ENCODE assay signal across 15 mouse cellular contexts in genomic region chr7:109027721-109028120, GRCm38 (mm10). TPM values are rescaled to one million over a fixed set of nuclear protein-coding genes. Genes with fewer than 3 reads are reported as not detected.
DNase-seq lines count a peak whose midpoint lies in the region; ATAC-seq lines count a peak whose summit lies in the region.
"Had no signal": no experiment of that assay in that cellular context is flagged by ENCODE, and none has a peak within 500 bp of the region (broad histone marks: within the 10 kb centered on the region; RNA-seq: fewer than 3 reads in every experiment).

No protein-coding gene starts in this region.

- peak; percentile 17 to 31 for DNase-seq in cerebellum, postnatal 25 days
- no peak for DNase-seq in hindbrain, embryonic 11.5 days (ENCODE audit: low spot score)
- DNase-seq in limb, embryonic 10.5 days (ENCODE audit: low spot score), result no peak
- DNase-seq in right cerebral cortex, adult 18-20 months, result no peak
- DNase-seq: cerebellum, adult 11-12 months; heart, adult 2 months; kidney, adult 11 months; liver, embryonic 13.5 days had no signal

- H3K4me1 ChIP-seq in hindbrain, embryonic 13.5 days (replicated peaks), result no peaks in the 10 kb centered on the region
- no peaks in the 10 kb centered on the region for H3K4me1 ChIP-seq in hindbrain, embryonic 11.5 days (replicated peaks; ENCODE audit: control insufficient read depth, insufficient read depth, low read length)
- no peaks in the 10 kb centered on the region for H3K4me1 ChIP-seq in limb, embryonic 12.5 days (replicated peaks)
- no peaks in the 10 kb centered on the region for H3K4me1 ChIP-seq in limb, embryonic 10.5 days
- H3K4me1 ChIP-seq in hindbrain, embryonic 16.5 days (ENCODE audit: control insufficient read depth, insufficient read depth, low read depth, low read length), result no peaks in the 10 kb centered on the region
- H3K4me1 ChIP-seq: limb, embryonic 13.5 days; liver, embryonic 13.5 days had no signal

- H3K36me3 ChIP-seq in hindbrain, embryonic 13.5 days, result peaks cover 90% of the 10 kb centered on the region
- H3K36me3 ChIP-seq in hindbrain, embryonic 11.5 days (ENCODE audit: control insufficient read depth, insufficient read depth, low read length), result no peaks in the 10 kb centered on the region
- 0 out of 2 replicates have a peak, but pooled peaks cover 5% of the 10 kb centered on the region for H3K36me3 ChIP-seq in limb, embryonic 12.5 days
- no peaks in the 10 kb centered on the region for H3K36me3 ChIP-seq in limb, embryonic 10.5 days
- peaks cover 32% of the 10 kb centered on the region for H3K36me3 ChIP-seq in hindbrain, embryonic 16.5 days (ENCODE audit: control insufficient read depth, insufficient read depth, low read length)
- H3K36me3 ChIP-seq: liver, embryonic 13.5 days had no signal

- no peaks in the 10 kb centered on the region for H3K27me3 ChIP-seq in hindbrain, embryonic 13.5 days
- H3K27me3 ChIP-seq in hindbrain, embryonic 11.5 days (ENCODE audit: control insufficient read depth, insufficient read depth, low read length), result no peaks in the 10 kb centered on the region
- no peaks in the 10 kb centered on the region; the same call in 1 of the 2 replicates for H3K27me3 ChIP-seq in limb, embryonic 12.5 days
- no peaks in the 10 kb centered on the region for H3K27me3 ChIP-seq in limb, embryonic 10.5 days (ENCODE audit: low read depth, poor library complexity, severe bottlenecking)
- no peaks in the 10 kb centered on the region for H3K27me3 ChIP-seq in hindbrain, embryonic 16.5 days (replicated peaks; ENCODE audit: control insufficient read depth, insufficient read depth, low read length)
- H3K27me3 ChIP-seq: limb, embryonic 13.5 days; liver, embryonic 13.5 days had no signal

- 0 out of 2 replicates have a peak overlapping the region, but pooled peaks have one; percentile 19 for H3K27ac ChIP-seq in hindbrain, embryonic 13.5 days
- no peak overlapping the region for H3K27ac ChIP-seq in hindbrain, embryonic 11.5 days (ENCODE audit: low read depth, low read length)
- H3K27ac ChIP-seq in limb, embryonic 12.5 days, result no peak overlapping the region
- no peak overlapping the region for H3K27ac ChIP-seq in limb, embryonic 10.5 days
- H3K27ac ChIP-seq in hindbrain, embryonic 16.5 days (ENCODE audit: low read depth, low read length), result no peak overlapping the region
- H3K27ac ChIP-seq: heart, adult 2 months; limb, embryonic 13.5 days; liver, embryonic 13.5 days; macrophage had no signal

- H3K4me3 ChIP-seq in hindbrain, embryonic 13.5 days, result no peak overlapping the region
- H3K4me3 ChIP-seq in hindbrain, embryonic 11.5 days (ENCODE audit: low read depth, low read length), result no peak overlapping the region
- no peak overlapping the region for H3K4me3 ChIP-seq in limb, embryonic 12.5 days (replicated peaks)
- no peak overlapping the region for H3K4me3 ChIP-seq in limb, embryonic 10.5 days
- no peak overlapping the region for H3K4me3 ChIP-seq in hindbrain, embryonic 16.5 days (ENCODE audit: low read length)
- H3K4me3 ChIP-seq: heart, adult 2 months; limb, embryonic 13.5 days; liver, embryonic 13.5 days had no signal

- 96% methylated on average over 7 of the region's 7 CpGs for WGBS in hindbrain, embryonic 13.5 days
- 98% methylated on average over 7 of the region's 7 CpGs for WGBS in hindbrain, embryonic 11.5 days
- WGBS in limb, embryonic 12.5 days, result 93% methylated on average over 7 of the region's 7 CpGs
- 95% methylated on average over 7 of the region's 7 CpGs for whole genome bisulfite sequencing in limb, embryonic 10.5 days
- whole genome bisulfite sequencing in hindbrain, embryonic 16.5 days, result 96% methylated on average over 7 of the region's 7 CpGs

- H3K9ac ChIP-seq in hindbrain, embryonic 13.5 days, result no peak overlapping the region
- H3K9ac ChIP-seq in hindbrain, embryonic 11.5 days (ENCODE audit: low read depth, low read length), result no peak overlapping the region
- no peak overlapping the region for H3K9ac ChIP-seq in limb, embryonic 12.5 days (replicated peaks)
- no peak overlapping the region for H3K9ac ChIP-seq in hindbrain, embryonic 16.5 days (ENCODE audit: low read depth, low read length)
- H3K9ac ChIP-seq: limb, embryonic 13.5 days; liver, embryonic 13.5 days; lung, embryonic 14.5 days had no signal

- no peak overlapping the region for H3K4me2 ChIP-seq in hindbrain, embryonic 13.5 days
- H3K4me2 ChIP-seq in hindbrain, embryonic 11.5 days (replicated peaks; ENCODE audit: low read depth, low read length), result no peak overlapping the region
- H3K4me2 ChIP-seq in limb, embryonic 12.5 days, result no peak overlapping the region
- H3K4me2 ChIP-seq in hindbrain, embryonic 16.5 days (ENCODE audit: low read length), result no peak overlapping the region
- H3K4me2 ChIP-seq: limb, embryonic 13.5 days; liver, embryonic 13.5 days; lung, embryonic 14.5 days had no signal

- ATAC-seq in cerebellum, adult (ENCODE audit: insufficient number of reproducible peaks, low FRiP score, low TSS enrichment), result no peak
- no peak for ATAC-seq in hindbrain, embryonic 13.5 days (ENCODE audit: low FRiP score)
- ATAC-seq in hindbrain, embryonic 11.5 days (ENCODE audit: low FRiP score), result no peak
- 0 out of 2 replicates have a peak, but pooled peaks have one; percentile 32 for ATAC-seq in limb, embryonic 12.5 days (ENCODE audit: insufficient number of reproducible peaks, insufficient read depth, low FRiP score, low TSS enrichment, low read depth)
- ATAC-seq in hindbrain, embryonic 16.5 days, result peak; percentile 24

- H3K9me3 ChIP-seq in hindbrain, embryonic 13.5 days, result no peaks in the 10 kb centered on the region
- no peaks in the 10 kb centered on the region for H3K9me3 ChIP-seq in hindbrain, embryonic 11.5 days (ENCODE audit: control insufficient read depth, low read length)
- H3K9me3 ChIP-seq in limb, embryonic 12.5 days, result no peaks in the 10 kb centered on the region
- no peaks in the 10 kb centered on the region for H3K9me3 ChIP-seq in limb, embryonic 10.5 days (replicated peaks)
- H3K9me3 ChIP-seq in hindbrain, embryonic 16.5 days (ENCODE audit: control insufficient read depth, low read length), result no peaks in the 10 kb centered on the region
- H3K9me3 ChIP-seq: limb, embryonic 13.5 days; liver, embryonic 13.5 days had no signal

RNA-seq across cellular contexts. Expression of gene Ric3, which starts 55.4 kb away (rescaled TPM):
- polyA plus RNA-seq in hindbrain, embryonic 13.5 days (2015; fragmentation: Nextera tagmentation; extraction: Ambion mirVana), result 28.3 and 30.1 TPM in 2 replicates
- polyA plus RNA-seq in hindbrain, embryonic 11.5 days (2014; fragmentation: Nextera tagmentation; extraction: Ambion mirVana), result 20.0 and 20.4 TPM in 2 replicates
- polyA plus RNA-seq in limb, embryonic 12.5 days (2016; fragmentation: Nextera tagmentation; extraction: Ambion mirVana), result 4.2 and 4.7 TPM in 2 replicates
- 4.6 and 5.8 TPM in 2 replicates for polyA plus RNA-seq in limb, embryonic 10.5 days (2016; fragmentation: Nextera tagmentation; extraction: Ambion mirVana)
- polyA plus RNA-seq in hindbrain, embryonic 16.5 days (2015; fragmentation: Nextera tagmentation; extraction: Ambion mirVana), result 32.2 and 34.3 TPM in 2 replicates

Comparison
In these comparisons a context has a peak if more than half of its experiments do, and no peak if none do; other contexts are left out.
1. ATAC-seq: peak in limb, embryonic 12.5 days (single experiment) and hindbrain, embryonic 16.5 days (single experiment); none in cerebellum, adult (single experiment), hindbrain, embryonic 13.5 days (single experiment) and hindbrain, embryonic 11.5 days (single experiment).
2. DNase-seq: peak in cerebellum, postnatal 25 days (2 of 2); none in hindbrain, embryonic 11.5 days (single experiment), limb, embryonic 10.5 days (single experiment) and right cerebral cortex, adult 18-20 months (single experiment).